Mouse (Mus musculus): ENCODE data around the gene 1700056E22Rik.

Gene 1700056E22Rik

GRCm38 (mm10) chr1:184034011-184034557, at the start of gene 1700056E22Rik:
1700056E22Rik (minus strand) TSS chr1:184034301.
- peak; percentile 99 for DNase-seq (ENCODE audit: low read depth, low spot score)

GRCm38 (mm10) chr1:184083166-184083565, 49.1 kb upstream of the 1700056E22Rik start:
- DNase-seq (ENCODE audit: low read depth, low spot score): no peak

- DNase-seq (ENCODE audit: low read depth, low spot score): no peak
Measured at GRCm38 (mm10) chr1:184082661-184083060, 48.6 kb upstream of the 1700056E22Rik start.

GRCm38 (mm10) chr1:184079304-184079703, 45.2 kb upstream of the 1700056E22Rik start:
- no peak for DNase-seq (ENCODE audit: low read depth, low spot score)

- DNase-seq (ENCODE audit: low read depth, low spot score): no peak
Measured at GRCm38 (mm10) chr1:184076756-184077155, 42.7 kb upstream of the 1700056E22Rik start.

GRCm38 (mm10) chr1:184076065-184076464, 42.0 kb upstream of the 1700056E22Rik start:
- DNase-seq (ENCODE audit: low read depth, low spot score): no peak

GRCm38 (mm10) chr1:184068971-184069370, 34.9 kb upstream of the 1700056E22Rik start:
- peak; percentile 42 for DNase-seq (ENCODE audit: low read depth, low spot score)

GRCm38 (mm10) chr1:184067704-184068558, 33.8 kb upstream of the 1700056E22Rik start:
- no peak for DNase-seq (ENCODE audit: low read depth, low spot score)

- peak; percentile 33 for DNase-seq (ENCODE audit: low read depth, low spot score)
Measured at GRCm38 (mm10) chr1:184066460-184067287, 32.6 kb upstream of the 1700056E22Rik start.

GRCm38 (mm10) chr1:184065589-184066361, 31.7 kb upstream of the 1700056E22Rik start:
- DNase-seq (ENCODE audit: low read depth, low spot score): peak; percentile 70

- peak; percentile 75 for DNase-seq (ENCODE audit: low read depth, low spot score)
Measured at GRCm38 (mm10) chr1:184064306-184064705, 30.2 kb upstream of the 1700056E22Rik start.

- DNase-seq (ENCODE audit: low read depth, low spot score): no peak
Measured at GRCm38 (mm10) chr1:184061901-184062300, 27.8 kb upstream of the 1700056E22Rik start.

- peak; percentile 45 for DNase-seq (ENCODE audit: low read depth, low spot score)
Measured at GRCm38 (mm10) chr1:184060828-184061734, 27.0 kb upstream of the 1700056E22Rik start.

GRCm38 (mm10) chr1:184060381-184060780, 26.3 kb upstream of the 1700056E22Rik start:
- DNase-seq (ENCODE audit: low read depth, low spot score): peak; percentile 49

- DNase-seq (ENCODE audit: low read depth, low spot score): peak; percentile 2
Measured at GRCm38 (mm10) chr1:184059814-184060213, 25.7 kb upstream of the 1700056E22Rik start.

- DNase-seq (ENCODE audit: low read depth, low spot score): no peak
Measured at GRCm38 (mm10) chr1:184058206-184058605, 24.1 kb upstream of the 1700056E22Rik start.

- no peak for DNase-seq (ENCODE audit: low read depth, low spot score)
Measured at GRCm38 (mm10) chr1:184054176-184054575, 20.1 kb upstream of the 1700056E22Rik start.

GRCm38 (mm10) chr1:184053711-184054110, 19.6 kb upstream of the 1700056E22Rik start:
- no peak for DNase-seq (ENCODE audit: low read depth, low spot score)

- no peak for DNase-seq (ENCODE audit: low read depth, low spot score)
Measured at GRCm38 (mm10) chr1:184053141-184053540, 19.0 kb upstream of the 1700056E22Rik start.

- peak; percentile 60 for DNase-seq (ENCODE audit: low read depth, low spot score)
Measured at GRCm38 (mm10) chr1:184052331-184052730, 18.2 kb upstream of the 1700056E22Rik start.
